Mouse (Mus musculus) testis, adult 2 months (tissue): ENCODE data around the gene Atrnl1. TPM values are rescaled to one million over a fixed set of nuclear protein-coding genes. Genes with fewer than 3 reads are reported as not detected.

Experiments used
- H3K27ac ChIP-seq: fragments of 200-500 bp; 2 replicates; pipeline ENCODE4 v1.5.1; 2012; ENCODE audit warnings: low read depth, low read length; ENCODE audit not compliant: control insufficient read depth, insufficient read depth
- H3K27me3 ChIP-seq: fragments of 200-500 bp; 2 replicates; pipeline ENCODE4 v1.6.1; 2012; ENCODE audit warnings: mild to moderate bottlenecking, low read length, moderate library complexity; ENCODE audit not compliant: control insufficient read depth, insufficient read depth
- H3K36me3 ChIP-seq: fragments of 200-500 bp; 2 replicates; pipeline ENCODE4 v1.6.1; 2012; ENCODE audit warnings: mild to moderate bottlenecking, low read length; ENCODE audit not compliant: control insufficient read depth, insufficient read depth
- H3K4me1 ChIP-seq: fragments of 200-500 bp; 2 replicates; pipeline ENCODE4 v1.6.1; 2012; ENCODE audit warnings: low read length; ENCODE audit not compliant: control insufficient read depth, insufficient read depth
- H3K4me3 ChIP-seq: fragments of 200-500 bp; 2 replicates; pipeline ENCODE4 v1.5.1; 2012; ENCODE audit warnings: low read depth, mild to moderate bottlenecking, low read length, moderate library complexity, mixed read lengths; ENCODE audit not compliant: control insufficient read depth
- CTCF ChIP-seq: fragments of 200-500 bp; IDR thresholded peaks from 2 replicates; pipeline ENCODE4 v1.5.1; 2012; ENCODE audit warnings: low read depth, mild to moderate bottlenecking, inconsistent platforms, low read length, moderate library complexity; ENCODE audit not compliant: control insufficient read depth, insufficient read depth, insufficient replicate concordance
- POLR2A ChIP-seq: fragments of 200-500 bp; IDR thresholded peaks from 2 replicates; pipeline ENCODE4 v1.6.1; 2012; ENCODE audit warnings: low read depth, mild to moderate bottlenecking, inconsistent platforms, low read length, moderate library complexity; ENCODE audit not compliant: control insufficient read depth
- polyA plus RNA-seq: library from polyadenylated mRNA; depleted of rRNA; stranded (reverse); fragments of >200 nt; gene quantifications from 2 replicates; pipeline ENCODE4 v1.2.3, GENCODE M21; 2012

Gene Atrnl1
- polyA plus RNA-seq, 1 experiment: 3.8 TPM

- no peaks in the 10 kb centered on the region for H3K36me3 ChIP-seq
- no peaks in the 10 kb centered on the region for H3K27me3 ChIP-seq
- no peaks in the 10 kb centered on the region for H3K4me1 ChIP-seq
- no peak for TF ChIP-seq CTCF
- no peak for TF ChIP-seq POLR2A
- H3K27ac ChIP-seq: no peak overlapping the region
- H3K4me3 ChIP-seq: no peak overlapping the region
These were observed 410.9 kb downstream of the Atrnl1 start for GRCm38 (mm10) chr19:58021514-58022284.

- no peaks in the 10 kb centered on the region for H3K36me3 ChIP-seq
- no peak overlapping the region for H3K4me3 ChIP-seq
- H3K27me3 ChIP-seq: no peaks in the 10 kb centered on the region
- H3K4me1 ChIP-seq: no peaks in the 10 kb centered on the region
- no peak overlapping the region for H3K27ac ChIP-seq
- TF ChIP-seq POLR2A: no peak
- no peak for TF ChIP-seq CTCF
These were observed 412.5 kb downstream of the Atrnl1 start for GRCm38 (mm10) chr19:58023216-58023825.

DNA sequence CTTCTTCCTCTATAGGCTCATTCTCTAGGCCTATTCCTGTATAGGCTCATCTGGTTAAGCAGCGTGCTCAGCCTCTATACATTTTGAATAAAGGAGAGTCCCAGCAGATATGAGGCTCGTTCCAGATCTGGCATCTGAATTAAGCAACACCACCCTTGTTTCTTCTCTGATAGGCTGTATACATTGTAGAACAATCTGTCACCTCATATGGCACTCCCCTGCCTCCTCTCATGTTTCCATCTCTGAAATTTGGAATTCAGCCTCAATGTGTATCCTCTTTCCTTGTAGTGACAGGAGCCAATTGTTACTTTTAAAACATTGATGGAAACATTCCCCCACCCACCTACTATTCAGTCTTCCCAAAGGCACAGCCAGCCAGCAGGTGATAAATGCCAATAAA lies 414.2 kb downstream of the Atrnl1 start:
- Histone ChIP-seq H3K27ac (no peak overlapping the region), H3K4me1 (no peaks in the 10 kb centered on the region), H3K27me3 (no peaks in the 10 kb centered on the region), H3K4me3 (no peak overlapping the region), H3K36me3 (no peaks in the 10 kb centered on the region)
- TF ChIP-seq CTCF: no peak
- TF ChIP-seq POLR2A: no peak

DNA sequence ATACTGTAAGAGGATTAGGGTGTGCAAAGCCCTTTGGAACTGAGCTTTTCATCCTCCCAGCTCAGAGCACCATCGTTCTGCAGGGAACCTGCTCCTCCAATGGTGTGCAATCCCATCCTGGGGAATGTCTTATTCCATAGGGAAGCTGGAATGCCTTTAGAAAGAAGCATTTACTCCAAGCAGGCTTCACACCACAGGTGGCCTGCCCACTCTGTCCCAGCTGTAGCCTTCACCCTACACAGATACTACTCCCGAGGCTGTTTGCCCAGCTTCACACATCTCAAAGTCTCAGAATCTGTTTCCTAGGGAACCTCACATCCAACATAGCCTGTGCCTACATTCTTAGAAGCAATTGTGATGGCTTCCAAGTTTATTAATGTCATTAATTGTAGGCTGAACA lies 418.8 kb downstream of the Atrnl1 start:
- Histone ChIP-seq H3K27me3 (no peaks in the 10 kb centered on the region), H3K4me3 (no peak overlapping the region), H3K36me3 (no peaks in the 10 kb centered on the region), H3K27ac (no peak overlapping the region), H3K4me1 (no peaks in the 10 kb centered on the region)
- TF ChIP-seq POLR2A (no peak), CTCF (no peak)

DNA sequence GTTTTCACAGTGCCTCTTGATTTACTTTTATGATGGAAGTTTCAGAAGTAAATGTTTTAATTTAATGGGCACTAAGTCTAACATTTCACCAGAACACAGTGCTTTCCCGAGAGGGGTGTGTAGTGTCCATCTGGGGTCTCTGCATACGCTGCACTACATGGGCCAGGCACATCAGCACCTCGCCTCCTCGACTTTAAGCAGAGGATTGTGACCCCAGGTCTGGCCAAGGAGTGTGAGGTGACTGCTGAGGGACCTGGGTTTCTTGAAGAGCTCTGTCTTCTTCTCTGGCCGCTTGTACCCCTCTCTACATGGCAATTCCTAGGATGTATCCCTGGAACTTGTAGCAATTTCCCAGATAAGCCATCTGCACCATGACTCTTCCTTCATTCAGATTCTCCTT lies 422.4 kb downstream of the Atrnl1 start:
- no peaks in the 10 kb centered on the region for H3K4me1 ChIP-seq
- H3K36me3 ChIP-seq: no peaks in the 10 kb centered on the region
- TF ChIP-seq CTCF (no peak), POLR2A (no peak)
- no peak overlapping the region for H3K4me3 ChIP-seq
- H3K27ac ChIP-seq: no peak overlapping the region
- no peaks in the 10 kb centered on the region for H3K27me3 ChIP-seq

- H3K4me3 ChIP-seq: no peak overlapping the region
- H3K36me3 ChIP-seq: no peaks in the 10 kb centered on the region
- no peak for TF ChIP-seq CTCF
- no peak overlapping the region for H3K27ac ChIP-seq
- H3K27me3 ChIP-seq: no peaks in the 10 kb centered on the region
- no peaks in the 10 kb centered on the region for H3K4me1 ChIP-seq
These were observed 425.3 kb downstream of the Atrnl1 start for GRCm38 (mm10) chr19:58036166-58036565.

GRCm38 (mm10) chr19:58043120-58043519 lies 432.3 kb downstream of the Atrnl1 start:
- Histone ChIP-seq H3K36me3 (no peaks in the 10 kb centered on the region), H3K27me3 (no peaks in the 10 kb centered on the region), H3K4me1 (no peaks in the 10 kb centered on the region), H3K27ac (no peak overlapping the region), H3K4me3 (no peak overlapping the region)
- TF ChIP-seq POLR2A: no peak
- no peak for TF ChIP-seq CTCF

GRCm38 (mm10) chr19:58043550-58043949 lies 432.7 kb downstream of the Atrnl1 start:
- Histone ChIP-seq H3K36me3 (no peaks in the 10 kb centered on the region), H3K4me1 (no peaks in the 10 kb centered on the region), H3K27ac (no peak overlapping the region), H3K27me3 (no peaks in the 10 kb centered on the region), H3K4me3 (no peak overlapping the region)
- no peak for TF ChIP-seq POLR2A
- no peak for TF ChIP-seq CTCF
